Mouse (Mus musculus) spleen, postnatal 10 days (tissue): ENCODE measurements around the gene C8a.

ENCODE experiments used
- DNase-seq, 2 experiments: peaks; one replicate each; pipeline ENCODE4 v3.0.0; 2021 to 2022; ENCODE audit warnings: low spot score in 2 of 2

Gene C8a

GRCm38 (mm10) chr4:104876323-104876722 is at the start of gene C8a:
TSS of gene C8a (minus strand) at chr4:104876398.
- no peak for DNase-seq

- no peak for DNase-seq
Measured at GRCm38 (mm10) chr4:104925383-104925782, 49.2 kb upstream of the C8a start.

DNA sequence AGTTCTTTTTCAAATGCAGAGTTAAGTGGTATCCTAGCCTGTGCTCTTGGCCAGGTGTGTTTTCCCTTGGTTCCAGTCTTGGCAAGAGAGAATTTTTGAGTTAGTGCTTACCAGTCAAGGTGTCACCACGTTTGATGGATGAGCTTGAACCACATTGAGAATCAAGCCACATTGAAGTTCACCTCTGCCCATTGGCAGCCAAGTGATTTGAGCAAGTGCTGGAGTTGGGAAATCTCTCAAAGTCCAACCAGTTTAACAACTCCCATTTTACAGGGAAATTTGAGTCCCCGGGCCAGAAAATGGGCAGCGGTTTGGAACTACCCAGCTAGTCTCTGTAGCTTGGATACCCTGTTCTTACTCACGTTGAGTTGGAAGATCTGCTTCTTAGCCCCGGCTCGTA is 41.8 kb upstream of the C8a start:
- DNase-seq = no peak

DNA sequence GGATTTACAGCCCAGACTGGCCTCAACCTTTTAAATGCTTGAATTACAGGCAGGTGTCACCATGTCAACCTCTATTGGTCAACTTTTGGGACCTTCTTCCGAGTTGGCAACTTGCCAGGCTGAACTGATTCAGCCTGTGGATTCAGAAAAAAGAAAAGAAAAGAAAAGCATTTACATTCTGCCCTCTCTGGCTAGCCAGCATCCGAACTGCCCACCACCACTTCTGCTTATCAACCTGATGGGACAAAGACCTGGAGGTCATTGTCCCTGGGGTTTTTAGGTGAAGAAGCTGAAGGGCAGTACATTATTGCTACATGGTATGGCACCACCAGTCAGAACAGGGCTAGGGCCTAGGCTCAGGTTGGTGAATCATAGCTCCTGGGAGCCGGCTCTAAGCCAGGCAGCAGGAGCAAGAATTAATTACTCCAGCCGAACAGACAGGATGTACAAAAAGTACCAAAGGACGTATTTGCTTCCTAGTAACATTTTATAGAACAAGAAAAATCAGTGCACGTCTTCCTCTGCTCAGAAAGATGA is 38.6 kb upstream of the C8a start:
- no peak for DNase-seq

DNA sequence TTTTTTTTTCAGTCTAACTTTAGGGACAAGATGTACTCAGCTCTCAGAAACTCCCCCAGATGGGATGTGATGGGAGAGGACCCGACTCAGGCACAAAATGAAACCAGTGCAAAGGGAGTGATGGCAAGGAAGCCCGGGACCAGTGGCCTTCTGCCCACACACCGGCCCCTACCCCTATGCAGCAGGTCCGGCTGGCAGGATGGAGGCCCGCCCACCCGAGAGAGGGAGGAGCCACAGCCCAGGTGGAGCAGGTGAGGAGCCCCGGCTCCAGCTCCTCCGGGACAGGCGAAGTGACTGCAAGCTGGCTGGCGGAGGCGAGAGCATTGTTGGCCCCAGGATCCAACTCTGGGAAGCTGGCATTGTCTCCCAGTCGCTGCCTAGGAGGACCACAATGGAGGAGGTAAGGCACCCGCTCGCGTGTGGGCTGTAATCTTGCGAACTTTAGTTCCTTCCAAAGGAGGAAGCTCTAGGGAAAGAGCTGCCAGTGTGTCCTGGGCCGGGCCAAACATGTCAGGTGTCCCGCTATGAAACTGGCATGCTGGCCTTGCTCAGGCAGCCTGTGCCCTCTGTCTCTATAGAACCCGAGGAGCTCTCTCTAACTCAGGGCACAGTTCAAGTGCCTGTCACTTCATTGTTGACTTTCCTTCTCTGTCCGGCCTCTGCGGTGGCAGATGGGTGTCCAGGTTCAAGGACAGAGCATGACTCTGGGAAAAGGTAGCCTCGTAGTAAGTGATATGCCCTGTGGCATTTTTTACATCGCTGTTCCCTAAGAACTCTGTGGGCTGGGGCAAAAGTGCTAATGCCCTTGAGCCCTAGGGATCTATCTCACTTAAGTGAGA is 37.3 kb upstream of the C8a start, which contains the start of gene Fyb2:
Fyb2 (plus strand) TSS at position 166 of the 839 bp plus-strand sequence.
- no peak for DNase-seq

DNA sequence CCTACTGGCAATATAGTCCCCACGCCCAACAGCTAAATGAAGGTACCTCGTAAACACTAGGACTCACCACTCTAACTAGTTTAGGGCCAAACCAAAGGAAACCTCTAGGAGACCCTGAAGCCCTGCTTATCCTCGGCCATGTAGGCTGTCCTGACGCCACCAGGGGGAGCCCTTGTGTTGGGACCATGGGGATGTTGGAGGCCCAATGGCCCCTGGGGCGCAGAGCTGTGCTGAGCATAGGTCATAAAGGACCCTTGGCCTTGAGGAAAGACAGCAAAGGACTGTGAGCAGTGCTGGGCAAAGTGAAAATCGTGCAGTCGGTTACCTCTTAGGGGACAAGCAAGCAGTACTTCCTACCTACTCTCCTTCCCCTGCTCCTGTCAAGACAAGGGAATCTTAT is 35.5 kb upstream of the C8a start:
- DNase-seq = peak; percentile 26 to 72

DNA sequence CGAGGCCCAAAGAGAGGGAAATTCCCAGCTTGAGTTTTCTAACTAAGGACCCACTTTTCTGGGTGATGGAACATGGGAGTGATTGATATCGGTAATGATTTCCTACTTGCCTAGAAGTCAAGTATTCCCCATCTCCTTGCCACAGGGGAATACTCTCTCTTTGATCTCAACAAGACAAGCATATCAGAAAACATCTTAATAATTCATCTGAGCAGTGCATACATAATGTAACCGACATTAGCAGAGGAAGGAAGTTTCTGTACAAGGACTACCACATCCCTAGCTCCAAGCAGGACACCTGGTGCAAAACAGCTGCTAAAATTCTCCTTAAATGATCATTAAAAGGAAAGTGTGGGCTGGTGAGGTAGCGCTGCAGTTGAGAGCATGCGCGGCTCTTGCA is 28.9 kb upstream of the C8a start:
- no peak for DNase-seq

- DNase-seq = no peak
Measured at GRCm38 (mm10) chr4:104902836-104903235, 26.6 kb upstream of the C8a start.

DNA sequence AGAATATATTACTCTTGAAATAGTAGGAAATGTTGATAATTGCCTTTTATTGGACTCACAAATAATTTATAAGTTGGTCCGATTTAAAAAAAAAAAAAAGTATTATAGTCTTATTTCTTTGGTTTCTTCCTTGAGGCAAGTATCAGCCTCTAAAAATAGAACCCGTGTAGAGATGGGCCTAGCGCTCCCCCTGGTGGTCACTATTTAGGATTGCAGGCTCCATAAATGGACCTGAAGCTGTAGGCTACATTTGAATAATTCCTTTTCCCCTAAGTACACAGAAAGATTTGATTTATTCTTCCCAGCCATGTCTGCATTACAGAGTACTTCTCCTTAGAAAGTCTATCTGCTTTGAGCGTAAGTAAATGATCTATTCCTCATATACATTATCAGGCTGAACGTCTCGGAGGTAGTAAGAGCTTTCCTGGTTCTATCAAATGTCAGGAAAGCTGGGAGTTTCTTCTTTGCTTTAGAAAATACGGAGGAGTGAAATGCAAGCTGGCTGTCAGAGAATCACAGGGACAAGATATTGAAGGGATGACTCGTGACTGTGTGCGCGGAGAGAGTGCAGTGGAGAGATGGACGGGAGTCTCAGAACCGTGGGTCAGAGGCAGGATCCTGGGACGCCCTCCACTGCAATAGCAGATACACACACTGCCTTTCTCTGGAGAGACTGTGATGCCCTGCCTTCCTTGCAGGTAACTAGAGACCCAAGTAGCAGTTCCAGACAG is 18.0 kb upstream of the C8a start:
- peak in 1 of 2 experiments; percentile 35 for DNase-seq

- DNase-seq = no peak
Measured at GRCm38 (mm10) chr4:104893588-104893987, 17.4 kb upstream of the C8a start.

DNA sequence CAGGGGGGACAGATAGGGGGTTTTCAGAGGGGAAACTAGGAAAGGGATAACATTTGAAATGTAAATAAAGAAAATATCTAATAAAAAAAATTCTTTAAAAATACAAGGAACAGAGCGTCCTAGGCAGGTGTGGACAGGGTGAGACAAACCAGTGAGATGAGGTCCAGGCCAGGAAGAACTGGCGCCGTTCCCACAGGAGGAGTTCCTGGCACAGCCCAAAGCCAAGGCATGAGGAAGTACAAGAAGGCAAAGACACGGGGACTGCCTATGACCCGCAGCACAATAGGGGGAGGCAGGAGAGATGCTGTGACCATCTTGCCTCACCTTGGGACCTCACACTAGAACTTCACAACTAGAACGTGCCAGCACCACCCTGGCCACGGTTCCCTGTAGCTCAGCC is 15.5 kb upstream of the C8a start:
- DNase-seq = no peak

DNA sequence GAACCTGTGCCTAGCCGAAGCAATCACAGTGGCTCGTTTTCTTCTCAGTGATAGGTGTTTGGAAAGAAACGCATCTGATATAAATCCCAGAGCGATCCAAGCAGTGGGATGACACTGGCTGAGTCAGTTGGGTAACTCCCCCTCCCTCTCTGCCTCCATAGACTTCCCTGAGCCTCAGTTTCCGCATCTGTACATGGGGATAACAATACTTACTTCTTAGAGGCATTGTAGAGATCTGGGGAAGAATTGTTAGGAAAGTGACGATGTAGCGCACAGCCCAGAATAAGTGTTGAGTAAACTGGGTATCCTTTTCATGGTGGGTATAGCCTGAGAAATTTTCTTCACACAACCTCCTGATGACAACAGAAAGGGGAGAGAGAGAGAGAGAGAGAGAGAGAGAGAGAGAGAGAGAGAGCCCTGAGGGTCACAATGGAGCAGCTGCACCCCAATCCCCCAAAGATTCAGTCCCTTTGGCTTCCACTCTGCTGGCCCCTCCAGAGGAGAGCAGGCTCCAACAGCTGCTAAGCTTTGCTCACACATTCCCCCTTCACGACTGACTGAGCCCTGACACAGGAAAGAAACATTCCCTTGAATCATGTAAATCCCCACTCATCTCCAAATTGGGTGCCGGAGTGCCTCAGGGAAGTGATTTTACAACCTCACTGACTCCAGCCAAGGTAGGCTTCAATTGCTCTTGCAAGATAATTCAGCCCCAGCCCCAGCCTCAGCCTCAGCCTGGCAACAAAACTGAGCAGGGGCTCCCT is 12.5 kb upstream of the C8a start:
- DNase-seq = no peak

DNA sequence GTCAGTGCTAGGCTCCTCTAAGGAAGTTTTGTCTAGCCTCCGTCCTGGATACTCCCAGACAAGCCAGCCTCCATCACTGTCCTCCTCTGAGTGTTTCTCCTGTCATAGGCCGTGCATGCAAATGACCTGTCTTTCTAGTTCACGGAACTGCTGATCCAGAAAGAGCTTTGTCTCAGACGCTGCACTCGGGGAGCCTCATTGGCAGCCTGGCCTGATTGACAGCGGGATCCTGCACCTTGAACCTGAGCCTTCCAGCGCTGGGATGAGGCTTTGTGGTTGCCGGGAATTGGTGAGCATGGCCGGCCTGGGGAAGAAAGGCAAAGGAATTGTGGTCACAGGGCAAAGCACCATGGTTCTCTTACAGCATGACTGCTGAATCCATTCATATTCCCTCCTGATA is 11.3 kb upstream of the C8a start:
- no peak for DNase-seq

DNA sequence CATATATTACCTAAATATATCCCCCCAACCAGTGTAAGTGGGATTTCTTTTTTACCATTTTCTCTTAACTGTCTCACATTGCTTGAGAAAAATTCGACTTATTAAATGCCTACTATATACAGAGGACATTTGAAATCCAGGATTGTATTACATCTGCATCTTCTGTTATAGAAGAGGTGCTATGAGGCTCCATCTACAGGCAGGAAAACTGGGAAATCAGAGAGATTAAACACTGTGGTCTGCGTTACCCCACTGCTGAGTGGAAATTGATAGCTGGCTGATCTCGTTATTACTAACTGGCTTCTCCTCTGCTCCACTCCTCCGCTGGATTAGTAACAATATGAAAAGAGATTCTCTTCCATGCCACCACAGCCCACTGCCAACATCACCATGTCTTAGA is 366 bp downstream of the C8a start:
- no peak for DNase-seq

- DNase-seq = no peak
Measured at GRCm38 (mm10) chr4:104870196-104870595, 6.0 kb downstream of the C8a start.

- no peak for DNase-seq
Measured at GRCm38 (mm10) chr4:104869581-104869980, 6.6 kb downstream of the C8a start.

DNA sequence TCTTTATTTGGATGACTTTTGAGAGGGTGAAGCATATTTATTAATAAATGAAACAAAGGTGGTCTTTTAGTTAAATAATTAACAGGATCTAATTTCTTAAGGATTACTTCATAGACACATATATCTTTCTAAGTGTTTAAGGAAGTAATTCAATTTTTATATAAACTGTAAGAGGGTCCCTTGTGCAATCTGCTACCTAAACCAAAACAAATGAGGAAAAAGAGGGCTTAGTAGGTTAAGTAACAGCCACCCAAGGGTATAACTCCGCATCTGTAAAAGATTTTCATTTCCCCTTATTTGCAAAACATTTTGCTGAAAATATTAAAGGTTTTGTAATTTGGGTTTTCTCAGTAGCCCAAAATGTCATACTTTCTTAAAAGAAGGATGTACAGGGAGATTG is 11.8 kb downstream of the C8a start:
- no peak for DNase-seq

DNA sequence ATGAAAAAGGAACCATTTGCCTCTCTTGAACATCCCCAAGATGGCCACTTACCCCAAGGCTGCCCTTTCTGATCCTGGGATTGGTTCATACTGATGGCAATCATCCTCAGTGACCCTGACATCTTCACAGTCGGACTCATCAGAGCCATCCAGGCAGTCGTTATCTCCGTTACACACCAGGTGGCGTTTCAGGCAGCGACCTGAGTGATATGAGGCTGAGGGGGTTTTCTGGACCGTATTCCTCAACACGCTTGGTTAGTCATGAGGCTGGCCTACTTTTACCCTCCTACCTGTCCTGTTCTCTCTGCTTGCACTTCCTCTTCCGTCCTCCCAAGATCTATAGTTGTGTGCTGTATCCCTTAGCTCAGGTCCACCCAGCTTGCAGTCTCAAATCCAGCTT is 15.0 kb downstream of the C8a start:
- DNase-seq = no peak

- no peak for DNase-seq
Measured at GRCm38 (mm10) chr4:104857823-104858222, 18.4 kb downstream of the C8a start.

GRCm38 (mm10) chr4:104857029-104857428 is 19.2 kb downstream of the C8a start, which contains the start of gene Gm17662:
TSS of gene Gm17662 (plus strand) at chr4:104857329.
- DNase-seq = no peak

- DNase-seq = no peak
Measured at GRCm38 (mm10) chr4:104855216-104855615, 21.0 kb downstream of the C8a start.

GRCm38 (mm10) chr4:104843546-104843945 is 32.7 kb downstream of the C8a start:
- no peak for DNase-seq
